Mouse (Mus musculus) ES-E14 (cell line): ENCODE measurements at regions not wholly inside any gene's neighbourhood (a gene's known extent, or its start where the extent isn't known, plus 50 kb on each side); places are given as distances from the start of the nearest gene placed in this dataset.

Experiments
- DNase-seq: peaks from one replicate; pipeline ENCODE4 v3.0.0-alpha.2; 2013; ENCODE audit warnings: low read depth, low spot score
- H3K27ac ChIP-seq: 2 replicates; pipeline ENCODE4 v1.5.1; 2012; ENCODE audit warnings: low read depth, mild to moderate bottlenecking, low read length, moderate library complexity, mixed read lengths; ENCODE audit not compliant: poor library complexity, insufficient read depth, severe bottlenecking
- H3K36me3 ChIP-seq: 2 replicates; pipeline ENCODE4 v1.6.1; 2012; ENCODE audit warnings: mild to moderate bottlenecking, low read length, moderate library complexity, mixed read lengths; ENCODE audit not compliant: control insufficient read depth, poor library complexity, insufficient read depth, severe bottlenecking
- H3K4me1 ChIP-seq, 2 experiments: fragments of 150-350 bp in 1 of 2; sonication (generic) in 1 of 2; 2 replicates each; pipeline ENCODE4 v1.6.1; 2012; ENCODE audit warnings: low read length in 2 of 2, mild to moderate bottlenecking in 1 of 2, mixed read lengths in 1 of 2; ENCODE audit not compliant: control insufficient read depth in 2 of 2, insufficient read depth in 2 of 2, poor library complexity in 1 of 2
- H3K4me3 ChIP-seq, 2 experiments: fragments of 150-350 bp in 1 of 2; sonication (generic) in 1 of 2; 2 replicates each; pipeline ENCODE4 v1.5.1; 2012; ENCODE audit warnings: low read length in 2 of 2, low read depth in 1 of 2, mild to moderate bottlenecking in 1 of 2, mixed read lengths in 1 of 2; ENCODE audit not compliant: insufficient read depth in 1 of 2, poor library complexity in 1 of 2, severe bottlenecking in 1 of 2
- H3K9ac ChIP-seq: 2 replicates; pipeline ENCODE4 v1.6.1; 2012; ENCODE audit warnings: low read depth, mild to moderate bottlenecking, low read length, mixed read lengths; ENCODE audit not compliant: poor library complexity, insufficient read depth, severe bottlenecking
- H3K9me3 ChIP-seq: fragments of 150-350 bp; sonication (generic); 2 replicates; pipeline ENCODE4 v1.6.1; 2012; ENCODE audit warnings: low read depth, mild to moderate bottlenecking, low read length; ENCODE audit not compliant: control insufficient read depth, insufficient read depth
- CHD2 ChIP-seq: IDR thresholded peaks from 2 replicates; pipeline ENCODE4 v1.6.1; 2014; ENCODE audit warnings: mild to moderate bottlenecking, low read depth, low read length, inconsistent platforms
- HCFC1 ChIP-seq: IDR thresholded peaks from 2 replicates; pipeline ENCODE4 v1.6.1; 2012; ENCODE audit warnings: low read length, inconsistent platforms, borderline replicate concordance; ENCODE audit not compliant: insufficient read depth
- MAFK ChIP-seq: IDR thresholded peaks from 2 replicates; pipeline ENCODE4 v1.6.1; 2014; ENCODE audit warnings: mild to moderate bottlenecking, low read depth, low read length, inconsistent platforms; ENCODE audit not compliant: insufficient read depth
- ZC3H11A ChIP-seq: IDR thresholded peaks from 2 replicates; pipeline ENCODE4 v1.6.1; 2012; ENCODE audit warnings: low read depth, mild to moderate bottlenecking, inconsistent platforms, low read length, borderline replicate concordance
- ZNF384 ChIP-seq: IDR thresholded peaks from 2 replicates; pipeline ENCODE4 v1.6.1; 2012; ENCODE audit warnings: low read depth, low read length, inconsistent platforms
- in situ Hi-C, 2 experiments: fragments of 600-800 bp; cut with MboI; formaldehyde crosslinking; loops; one replicate each; pipeline ENCODE4 v1.15.1; 2025; ENCODE audit warnings: low sequenced_read_pairs in 2 of 2, inconsistent platforms in 1 of 2; ENCODE audit not compliant: unreplicated experiment in 2 of 2

DNA sequence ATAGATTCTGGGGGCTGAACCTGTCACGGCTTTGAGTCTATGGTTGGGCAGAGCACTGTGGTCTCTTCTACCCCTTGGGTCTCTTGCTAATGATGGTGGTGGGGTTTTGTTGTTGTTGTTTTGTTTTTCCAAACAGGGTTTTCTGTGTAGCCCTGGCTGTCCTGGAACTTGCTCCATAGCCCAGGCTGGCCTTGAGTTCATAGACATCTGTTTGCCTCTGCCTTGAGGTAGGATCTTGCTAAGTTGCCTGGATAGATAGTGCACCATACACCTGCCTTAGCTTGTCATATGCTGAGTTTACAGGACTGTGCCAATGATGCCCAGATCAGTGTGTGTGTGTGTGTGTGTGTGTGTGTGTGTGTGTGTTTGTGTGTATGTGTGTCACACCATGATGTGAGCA is 121.6 kb upstream of the Cpsf6 start:
- Histone ChIP-seq H3K9me3 (no peaks in the 10 kb centered on the region), H3K4me3 (no peak overlapping the region), H3K9ac (no peak overlapping the region), H3K27ac (no peak overlapping the region), H3K36me3 (no peaks in the 10 kb centered on the region), H3K4me1 (no peaks in the 10 kb centered on the region)
- no peak for DNase-seq
- in situ Hi-C loops: no loop called here
- TF ChIP-seq ZNF384 (no peak), HCFC1 (no peak), MAFK (no peak), ZC3H11A (no peak), CHD2 (no peak)

DNA sequence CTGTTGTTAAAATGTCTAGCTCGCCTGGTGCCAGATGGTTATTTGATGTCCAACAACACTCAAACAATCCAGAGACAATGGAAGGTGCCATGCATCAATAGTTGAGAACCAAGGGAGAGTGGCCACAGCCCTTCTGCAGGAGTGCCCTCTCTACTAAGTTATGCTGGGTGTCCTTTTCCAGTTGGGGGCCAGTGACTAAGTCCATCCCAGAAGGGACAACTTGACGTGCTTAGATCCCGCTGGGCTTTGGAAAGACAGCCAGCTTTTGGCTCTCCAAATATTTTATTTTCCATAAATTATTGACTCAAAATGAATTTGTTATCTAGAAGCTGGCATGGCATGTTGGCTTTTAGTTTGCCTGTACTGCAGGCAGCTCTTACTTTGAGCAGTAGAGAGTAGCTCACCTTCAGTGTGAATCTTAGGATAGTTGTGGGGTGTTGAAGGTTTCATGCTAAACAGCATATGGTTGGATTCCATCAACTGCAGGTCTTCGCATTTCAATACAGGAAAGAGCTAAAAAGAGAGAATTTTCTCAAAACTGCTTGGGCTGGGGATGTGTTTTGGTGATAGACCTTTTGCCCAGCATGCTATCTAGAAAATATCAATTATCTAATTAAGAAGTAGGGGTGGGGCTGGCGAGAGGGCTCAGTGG is 120.8 kb upstream of the Cpsf6 start:
- Histone ChIP-seq H3K36me3 (no peaks in the 10 kb centered on the region), H3K9ac (no peak overlapping the region), H3K4me1 (peaks cover 0 to 2% of the 10 kb centered on the region in 2 experiments; a peak in 1 of 4 replicates), H3K9me3 (no peaks in the 10 kb centered on the region), H3K4me3 (no peak overlapping the region), H3K27ac (no peak overlapping the region)
- in situ Hi-C loops: no loop called here
- no peak for DNase-seq
- no peak for TF ChIP-seq ZC3H11A
- no peak for TF ChIP-seq CHD2
- TF ChIP-seq HCFC1: no peak
- TF ChIP-seq ZNF384: no peak
- TF ChIP-seq MAFK: no peak

DNA sequence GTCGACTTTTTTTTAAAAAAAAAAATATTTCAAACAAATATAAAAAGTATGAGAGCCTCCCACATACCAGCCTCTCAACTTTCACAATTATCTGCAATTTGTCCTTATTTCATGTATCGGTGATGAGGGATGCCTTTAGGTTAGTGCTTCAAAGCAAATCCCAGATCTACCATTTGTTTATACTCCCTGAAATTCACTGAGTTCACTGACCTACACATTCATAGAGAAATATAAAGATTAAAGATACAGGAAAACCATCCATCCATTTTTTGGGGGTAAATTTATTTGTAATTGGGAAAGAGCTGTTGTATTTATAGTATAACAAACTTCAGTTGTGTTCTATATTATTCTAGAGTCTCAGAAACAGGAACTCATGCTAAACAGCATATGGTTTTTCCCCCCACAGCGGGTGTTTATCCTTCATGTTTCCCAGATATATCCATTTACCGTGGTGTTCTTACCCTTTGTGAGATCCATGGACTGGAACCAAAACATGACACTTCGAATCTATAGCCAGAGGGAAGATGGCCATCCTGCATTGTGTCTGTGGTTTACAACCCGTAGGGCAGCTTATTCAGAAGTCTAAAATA is 120.1 kb upstream of the Cpsf6 start:
- H3K9ac ChIP-seq: no peak overlapping the region
- H3K27ac ChIP-seq: no peak overlapping the region
- TF ChIP-seq ZNF384: no peak
- no peak for TF ChIP-seq ZC3H11A
- no peak for TF ChIP-seq MAFK
- TF ChIP-seq HCFC1: no peak
- H3K9me3 ChIP-seq: no peaks in the 10 kb centered on the region
- H3K36me3 ChIP-seq: no peaks in the 10 kb centered on the region
- H3K4me1 ChIP-seq: peaks cover 0 to 2% of the 10 kb centered on the region in 2 experiments; a peak in 1 of 4 replicates
- H3K4me3 ChIP-seq: no peak overlapping the region
- DNase-seq: no peak
- in situ Hi-C loops: no loop called here

DNA sequence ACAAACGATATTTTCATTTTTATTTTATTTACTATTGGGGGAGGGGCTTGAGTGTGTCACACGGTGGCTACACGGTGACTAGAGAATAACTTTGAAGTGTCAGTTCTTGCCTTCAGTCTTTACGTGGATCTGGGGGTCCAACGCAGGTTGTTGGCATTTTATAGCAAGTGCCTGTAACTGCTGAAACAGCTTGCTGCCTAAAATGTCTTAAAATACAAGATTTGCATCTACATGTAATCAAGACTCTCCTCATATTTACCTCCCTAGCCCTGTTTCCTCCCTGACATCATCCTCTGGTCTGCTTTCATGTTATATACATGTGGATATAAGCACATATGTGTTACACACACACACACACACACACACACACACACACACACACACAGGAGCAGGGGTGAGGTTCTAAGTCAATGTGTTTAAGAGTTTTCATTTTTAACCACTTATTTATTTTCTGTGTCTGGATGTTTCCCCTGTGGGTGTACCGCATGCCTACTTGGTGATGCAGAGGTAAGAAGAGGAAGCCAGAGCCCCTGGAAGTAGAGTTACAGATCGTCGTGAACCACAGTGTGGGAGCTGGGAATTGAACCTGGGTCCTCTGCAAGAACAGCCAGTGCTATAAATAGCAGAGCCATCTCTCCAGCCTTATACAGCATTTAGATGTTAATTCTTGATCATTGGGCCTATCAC is 119.5 kb upstream of the Cpsf6 start:
- Histone ChIP-seq H3K4me3 (no peak overlapping the region), H3K27ac (no peak overlapping the region), H3K4me1 (peaks cover 0 to 2% of the 10 kb centered on the region in 2 experiments; a peak in 1 of 4 replicates), H3K9ac (no peak overlapping the region), H3K9me3 (no peaks in the 10 kb centered on the region), H3K36me3 (no peaks in the 10 kb centered on the region)
- in situ Hi-C loops: no loop called here
- no peak for DNase-seq
- TF ChIP-seq CHD2 (no peak), HCFC1 (no peak), MAFK (no peak), ZC3H11A (no peak), ZNF384 (no peak)

DNA sequence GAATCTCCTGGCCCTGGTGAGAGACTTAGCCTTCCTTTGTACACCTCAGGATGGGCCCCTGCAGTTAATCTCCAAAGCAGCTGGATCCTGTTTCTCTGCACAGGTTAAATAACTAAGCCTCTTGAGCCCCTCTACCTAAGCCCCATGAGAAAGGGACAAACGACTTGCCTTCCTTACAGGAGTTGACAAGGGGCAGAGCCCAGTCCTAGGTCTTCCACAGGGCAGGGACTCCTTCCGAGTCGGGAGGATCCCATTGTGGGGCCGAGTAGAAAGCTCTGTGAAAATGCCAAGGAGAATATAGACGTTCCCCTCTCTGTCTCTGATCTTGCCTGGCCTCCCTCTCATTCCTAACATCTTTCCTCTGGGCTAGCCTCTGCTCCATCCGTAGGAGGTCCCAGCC is 118.7 kb upstream of the Cpsf6 start:
- TF ChIP-seq ZC3H11A (no peak), ZNF384 (no peak), HCFC1 (no peak), MAFK (no peak), CHD2 (no peak)
- no peak overlapping the region for H3K27ac ChIP-seq
- no peak for DNase-seq
- no peak overlapping the region for H3K4me3 ChIP-seq
- no peaks in the 10 kb centered on the region for H3K36me3 ChIP-seq
- in situ Hi-C loops: no loop called here
- peaks cover 0 to 2% of the 10 kb centered on the region in 2 experiments; a peak in 1 of 4 replicates for H3K4me1 ChIP-seq
- no peaks in the 10 kb centered on the region for H3K9me3 ChIP-seq
- no peak overlapping the region for H3K9ac ChIP-seq
